Mouse (Mus musculus) lung, postnatal 0 days (tissue): ENCODE measurements around the gene Ddx5. TPM values are rescaled to one million over a fixed set of nuclear protein-coding genes. Genes with fewer than 3 reads are reported as not detected.
A peak's percentile ranks its signal among the peaks of the same experiment; 100 is the strongest.
"Not testable (repeated sequence)": the region's sequence is repeated elsewhere in the genome, so short reads cannot be mapped to it uniquely, and the experiment has no call there.

Experiments used
- ATAC-seq: fragments of 200-750 bp; cut with Nextera tagmentation; 2 replicates; pipeline ENCODE4 v1.8.0; 2017; ENCODE audit warnings: moderate library complexity
- DNase-seq: peaks from one replicate; pipeline ENCODE4 v3.0.0-alpha.2; 2016; ENCODE audit warnings: low spot score
- H3K27ac ChIP-seq: fragments of 300-500 bp; sonication (generic); 2 replicates; pipeline ENCODE4 v1.5.1; 2014; ENCODE audit warnings: antibody characterized with exemption, mild to moderate bottlenecking, low read length, mixed read lengths
- H3K27me3 ChIP-seq: fragments of 300-500 bp; sonication (generic); replicated peaks from 2 replicates; pipeline ENCODE4 v1.6.1; 2014; ENCODE audit warnings: low read length, mixed read lengths; ENCODE audit not compliant: insufficient read depth
- H3K36me3 ChIP-seq: fragments of 300-500 bp; sonication (generic); 2 replicates; pipeline ENCODE4 v1.6.1; 2014; ENCODE audit warnings: low read length, mixed read lengths; ENCODE audit not compliant: insufficient read depth
- H3K4me1 ChIP-seq: fragments of 300-500 bp; sonication (generic); 2 replicates; pipeline ENCODE4 v1.6.1; 2014; ENCODE audit warnings: antibody characterized with exemption, low read depth, low read length, mixed read lengths; ENCODE audit not compliant: insufficient read depth
- H3K4me2 ChIP-seq: fragments of 300-500 bp; sonication (generic); replicated peaks from 2 replicates; pipeline ENCODE4 v1.6.1; 2014; ENCODE audit warnings: low read depth, mild to moderate bottlenecking, low read length, moderate library complexity, mixed read lengths
- H3K4me3 ChIP-seq: fragments of 300-500 bp; sonication (generic); 2 replicates; pipeline ENCODE4 v1.5.1; 2014; ENCODE audit warnings: low read depth, low read length
- H3K9ac ChIP-seq: fragments of 300-500 bp; sonication (generic); replicated peaks from 2 replicates; pipeline ENCODE4 v1.6.1; 2014; ENCODE audit warnings: low read depth, mild to moderate bottlenecking
- H3K9me3 ChIP-seq: fragments of 300-500 bp; sonication (generic); 2 replicates; pipeline ENCODE4 v1.6.1; 2016; ENCODE audit warnings: low read length, mixed read lengths
- CTCF ChIP-seq: IDR thresholded peaks from 2 replicates; pipeline ENCODE4 v1.5.1; 2016; ENCODE audit warnings: antibody characterized with exemption, mild to moderate bottlenecking
- EP300 ChIP-seq: IDR thresholded peaks from 2 replicates; pipeline ENCODE4 v1.6.1; 2016; ENCODE audit warnings: antibody characterized with exemption, mild to moderate bottlenecking, control low read depth
- WGBS: fragments of 180-500 bp; shearing (Covaris S2); extraction: QIAGEN DNeasy Blood & Tissue Kit; methylation state at CpG from one replicate; pipeline ENCODE4 v1.1.7; 2014; 5-methylcytosine and 5-hydroxymethylcytosine counted together
- polyA plus RNA-seq: library from polyadenylated mRNA; unstranded; fragments of >200 nt; fragmentation: Nextera tagmentation; extraction: Ambion mirVana; gene quantifications from 2 replicates; pipeline ENCODE4 v1.2.1, GENCODE M21; 2015

Gene Ddx5
- polyA plus RNA-seq, 1 experiment from 2014 or later, result 296 TPM

DNA sequence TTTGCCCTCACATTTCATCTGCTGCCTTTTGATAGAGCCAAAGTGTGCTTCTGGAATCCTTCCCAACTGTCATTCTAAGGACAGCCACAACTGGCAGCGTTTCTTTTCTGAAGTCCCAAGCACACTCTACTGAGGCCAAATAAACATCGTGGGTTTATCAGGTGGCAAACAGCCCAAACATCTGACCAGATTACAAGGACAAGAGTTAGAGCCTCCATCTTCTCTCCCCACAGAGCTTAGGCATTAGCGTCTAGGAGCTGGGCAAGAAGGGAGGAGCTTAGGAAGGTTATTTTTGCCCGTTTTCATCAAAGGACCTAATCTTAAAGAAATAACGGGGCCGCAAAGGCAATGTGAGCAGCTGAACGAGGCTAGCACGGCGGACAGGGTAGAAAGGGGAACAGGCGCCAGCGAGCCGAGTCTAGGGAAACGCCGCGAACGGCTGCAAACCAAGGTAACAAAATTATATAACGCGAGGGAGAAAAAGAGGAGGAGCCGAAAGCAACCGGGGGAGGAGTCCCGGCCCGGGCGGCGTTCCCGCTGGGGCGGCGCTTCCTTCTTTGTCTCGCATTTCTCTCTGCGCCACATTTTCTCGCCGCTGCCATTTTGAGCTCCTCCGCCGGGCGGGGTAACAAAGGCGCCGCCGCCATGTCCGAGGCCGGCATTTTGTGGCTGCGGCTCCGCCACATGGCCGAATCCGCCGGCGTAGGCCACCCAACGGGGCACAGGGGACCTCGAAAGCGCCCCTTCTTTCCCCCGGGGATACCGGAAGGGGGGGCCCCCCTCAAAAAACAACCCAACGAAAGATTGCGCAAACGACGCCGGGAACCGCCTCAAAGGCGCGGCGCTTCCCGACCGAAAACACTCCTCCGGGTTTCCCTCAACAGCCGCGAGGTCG, 1.6 kb downstream of the Ddx5 start:
- peaks cover 31% of the 10 kb centered on the region; the same call in 1 of the 2 replicates for H3K36me3 ChIP-seq
- peak overlapping the region; percentile 81 for H3K4me3 ChIP-seq
- peak overlapping the region; percentile 60 for H3K4me2 ChIP-seq
- no peaks in the 10 kb centered on the region for H3K9me3 ChIP-seq
- TF ChIP-seq EP300, result no peak
- peak; percentile 19; the same call in 1 of the 2 replicates for TF ChIP-seq CTCF
- H3K4me1 ChIP-seq, result no peaks in the 10 kb centered on the region
- H3K27ac ChIP-seq, result peak overlapping the region; percentile 97
- ATAC-seq (peak; percentile 46), DNase-seq (peak; percentile 96)
- WGBS, result under 1% methylated on average over 36 of the region's 65 CpGs
- H3K27me3 ChIP-seq, result no peaks in the 10 kb centered on the region
- peak overlapping the region; percentile 99 for H3K9ac ChIP-seq

DNA sequence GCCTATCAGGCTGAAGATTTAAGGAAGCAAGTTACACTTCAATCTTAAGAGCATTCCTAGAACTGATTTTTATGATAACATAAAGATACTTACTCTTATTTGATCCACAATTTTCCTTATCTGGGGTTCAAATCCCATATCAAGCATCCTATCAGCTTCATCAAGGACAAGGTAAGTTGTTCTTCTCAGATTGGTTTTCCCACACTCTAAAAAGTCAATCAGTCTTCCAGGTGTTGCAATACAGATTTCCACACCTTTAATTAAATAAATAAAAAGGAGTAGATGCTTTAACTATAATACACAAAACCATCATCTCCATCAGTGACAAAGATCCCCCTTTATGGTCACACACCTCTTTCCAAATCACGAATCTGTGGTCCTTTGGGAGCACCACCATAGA, 3.9 kb downstream of the Ddx5 start:
- Histone ChIP-seq H3K9ac (no peak overlapping the region), H3K36me3 (peaks cover 42% of the 10 kb centered on the region; the same call in 1 of the 2 replicates), H3K27me3 (no peaks in the 10 kb centered on the region), H3K4me1 (peaks cover 2% of the 10 kb centered on the region; the same call in 1 of the 2 replicates), H3K4me3 (peak overlapping the region; percentile 81; the same call in 1 of the 2 replicates), H3K27ac (no peak overlapping the region), H3K9me3 (no peaks in the 10 kb centered on the region), H3K4me2 (no peak overlapping the region)
- no peak for ATAC-seq
- no peak for DNase-seq
- TF ChIP-seq EP300, result no peak
- no peak for TF ChIP-seq CTCF
- 55% methylated on average over 1 of the region's 1 CpGs for WGBS

DNA sequence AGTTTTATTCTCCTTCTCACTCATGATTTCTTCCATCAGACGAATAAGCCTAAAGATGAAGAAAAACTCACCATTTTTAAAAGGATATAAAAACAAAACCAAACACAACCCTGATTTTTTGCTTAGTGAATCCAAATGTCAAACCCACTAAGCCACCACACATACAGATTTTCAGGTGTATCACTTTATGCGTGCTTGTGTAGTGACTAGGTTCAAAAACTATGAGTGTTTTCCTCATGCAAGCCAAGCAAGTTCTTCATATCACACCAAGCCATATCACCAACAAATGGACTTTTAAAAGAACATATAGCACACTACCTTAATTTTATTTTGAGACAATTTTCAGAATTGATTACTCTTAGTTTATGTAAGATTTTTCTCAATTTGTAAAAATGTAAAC, 4.5 kb downstream of the Ddx5 start:
- Histone ChIP-seq H3K9ac (no peak overlapping the region), H3K4me3 (no peak overlapping the region), H3K4me1 (peaks cover 7% of the 10 kb centered on the region; the same call in 1 of the 2 replicates), H3K27me3 (no peaks in the 10 kb centered on the region), H3K27ac (no peak overlapping the region), H3K9me3 (no peaks in the 10 kb centered on the region), H3K4me2 (no peak overlapping the region), H3K36me3 (peaks cover 44% of the 10 kb centered on the region; the same call in 1 of the 2 replicates)
- ATAC-seq (no peak), DNase-seq (no peak)
- TF ChIP-seq CTCF, result no peak
- 78% methylated on average over 2 of the region's 2 CpGs for WGBS

DNA sequence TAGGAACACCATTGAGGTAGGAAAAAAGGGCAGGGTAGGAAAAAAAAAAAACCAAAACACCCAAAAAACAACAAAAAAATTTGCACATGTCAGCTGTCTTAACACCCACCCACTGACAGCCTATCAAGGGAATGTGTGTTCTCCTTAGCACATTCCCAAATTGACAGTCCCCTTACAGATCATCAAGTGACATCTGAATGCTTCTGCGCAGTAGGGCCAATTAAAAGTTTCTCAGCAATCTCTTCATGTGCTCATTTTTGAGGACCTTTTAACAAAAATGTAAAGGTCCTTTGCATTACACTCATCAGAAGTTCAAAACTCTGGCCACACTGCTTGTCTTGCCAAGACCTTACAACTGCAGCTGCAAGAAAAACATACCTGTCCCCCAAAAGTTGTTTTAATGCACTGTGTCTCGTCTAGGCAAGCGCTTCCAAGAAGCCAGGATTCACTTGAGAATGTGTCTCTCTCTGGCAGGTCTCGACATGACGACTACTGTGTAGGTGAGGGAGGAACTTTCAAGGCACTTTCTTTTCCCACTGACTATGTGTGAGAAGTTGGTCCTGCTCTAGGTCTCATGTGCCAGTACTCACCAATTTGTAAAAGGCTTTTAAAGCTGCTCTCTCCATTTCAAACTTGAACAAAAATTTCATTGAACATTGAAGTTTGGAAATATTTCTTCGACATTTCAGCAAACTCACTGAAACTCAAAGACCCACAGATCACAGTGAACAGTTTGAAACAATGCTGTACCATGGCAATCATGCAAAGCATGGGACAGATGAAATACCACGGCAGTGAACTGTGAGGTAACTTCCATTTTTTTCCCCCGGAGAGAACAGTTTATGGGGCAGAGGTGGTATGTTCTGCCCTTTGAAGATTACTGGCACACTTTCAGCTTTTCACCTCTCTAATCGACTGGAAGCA, 5.9 kb downstream of the Ddx5 start:
- peaks cover 44% of the 10 kb centered on the region; the same call in 1 of the 2 replicates for H3K36me3 ChIP-seq
- WGBS, result 73% methylated on average over 9 of the region's 9 CpGs

DNA sequence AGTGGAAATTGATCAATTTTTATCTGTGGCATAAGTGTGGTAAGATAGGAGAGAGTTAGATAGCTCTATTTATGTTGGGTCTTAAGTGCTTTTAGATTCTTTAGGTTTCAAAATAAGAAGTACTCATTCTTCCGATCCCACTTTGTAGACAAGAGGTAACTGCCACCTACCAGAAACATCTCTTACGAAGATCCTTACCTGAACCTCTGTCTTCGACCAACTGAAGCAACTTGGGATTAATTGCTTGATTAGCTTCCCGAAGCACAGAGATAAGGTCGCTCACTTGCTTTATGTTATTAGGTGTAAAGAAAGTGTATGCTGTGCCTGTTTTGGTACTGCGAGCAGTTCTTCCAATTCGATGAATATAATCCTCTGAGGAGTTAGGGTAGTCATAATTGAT, 6.7 kb downstream of the Ddx5 start:
- 80% methylated on average over 7 of the region's 7 CpGs for WGBS
- peaks cover 43% of the 10 kb centered on the region; the same call in 1 of the 2 replicates for H3K36me3 ChIP-seq
- not testable (repeated sequence) for H3K4me3 ChIP-seq, H3K9ac ChIP-seq, H3K4me2 ChIP-seq, H3K27ac ChIP-seq, DNase-seq, H3K27me3 ChIP-seq, H3K9me3 ChIP-seq, H3K4me1 ChIP-seq, ATAC-seq

More for the DNA sequence above, 5.9 kb downstream of the Ddx5 start:
- no peak overlapping the region for H3K4me3 ChIP-seq
- no peak overlapping the region for H3K27ac ChIP-seq
- peaks cover 7% of the 10 kb centered on the region; the same call in 1 of the 2 replicates for H3K4me1 ChIP-seq
- ATAC-seq (no peak), DNase-seq (no peak)
- H3K9ac ChIP-seq, result no peak overlapping the region
- no peak for TF ChIP-seq CTCF
- H3K9me3 ChIP-seq, result no peaks in the 10 kb centered on the region
- H3K27me3 ChIP-seq, result no peaks in the 10 kb centered on the region
- H3K4me2 ChIP-seq, result no peak overlapping the region
